Mouse (Mus musculus) olfactory bulb, adult 2 months (tissue): Measurements from ENCODE around the gene Jrkl. TPM values are rescaled to one million over a fixed set of nuclear protein-coding genes. Genes with fewer than 3 reads are reported as not detected.

Source experiments
- H3K27ac ChIP-seq: fragments of 200-500 bp; 2 replicates; pipeline ENCODE4 v1.5.1; 2012; ENCODE audit warnings: low read depth, low read length; ENCODE audit not compliant: insufficient read depth
- H3K4me1 ChIP-seq: fragments of 200-500 bp; 2 replicates; pipeline ENCODE4 v1.6.1; 2012; ENCODE audit warnings: low read length; ENCODE audit not compliant: control insufficient read depth, insufficient read depth
- H3K4me3 ChIP-seq: fragments of 200-500 bp; 2 replicates; pipeline ENCODE4 v1.5.1; 2012; ENCODE audit warnings: mild to moderate bottlenecking, low read depth, low read length, moderate library complexity; ENCODE audit not compliant: insufficient read depth
- CTCF ChIP-seq: fragments of 200-500 bp; IDR thresholded peaks from 2 replicates; pipeline ENCODE4 v1.5.1; 2012; ENCODE audit warnings: low read depth, mild to moderate bottlenecking, low read length, moderate library complexity; ENCODE audit not compliant: insufficient read depth
- POLR2A ChIP-seq: fragments of 200-500 bp; IDR thresholded peaks from 2 replicates; pipeline ENCODE4 v1.6.1; 2012; ENCODE audit warnings: mild to moderate bottlenecking, low read depth, low read length, moderate library complexity; ENCODE audit not compliant: insufficient read depth
- WGBS: fragments of 180-500 bp; shearing (Covaris S2); methylation state at CpG from one replicate; pipeline ENCODE4 v1.1.7; 2018; 5-methylcytosine and 5-hydroxymethylcytosine counted together
- polyA plus RNA-seq: library from polyadenylated mRNA; stranded (reverse); fragments of >200 nt; gene quantifications from 2 replicates; pipeline ENCODE4 v1.2.4, GENCODE M21; 2012; ENCODE audit warnings: low replicate concordance; ENCODE audit not compliant: missing spikeins, insufficient read depth, insufficient read length

Jrkl gene
- polyA plus RNA-seq, 1 experiment, result not detected

- 12% methylated on average over 5 of the region's 5 CpGs for WGBS
- Histone ChIP-seq H3K4me1 (no peaks in the 10 kb centered on the region), H3K27ac (no peak overlapping the region), H3K4me3 (no peak overlapping the region)
- no peak for TF ChIP-seq CTCF
- no peak for TF ChIP-seq POLR2A
Measured at GRCm38 (mm10) chr9:13231545-13232216, 13.9 kb downstream of the Jrkl start.

- no peaks in the 10 kb centered on the region for H3K4me1 ChIP-seq
- H3K4me3 ChIP-seq, result no peak overlapping the region
- H3K27ac ChIP-seq, result no peak overlapping the region
- 25% methylated on average over 4 of the region's 4 CpGs for WGBS
- TF ChIP-seq POLR2A (no peak), CTCF (no peak)
Measured at GRCm38 (mm10) chr9:13230553-13230952, 15.1 kb downstream of the Jrkl start.

GRCm38 (mm10) chr9:13225872-13226271, 19.8 kb downstream of the Jrkl start:
- H3K27ac ChIP-seq, result no peak overlapping the region
- no peaks in the 10 kb centered on the region for H3K4me1 ChIP-seq
- no peak overlapping the region for H3K4me3 ChIP-seq
- no peak for TF ChIP-seq POLR2A
- TF ChIP-seq CTCF, result no peak
- 88% methylated on average over 1 of the region's 1 CpGs for WGBS

DNA sequence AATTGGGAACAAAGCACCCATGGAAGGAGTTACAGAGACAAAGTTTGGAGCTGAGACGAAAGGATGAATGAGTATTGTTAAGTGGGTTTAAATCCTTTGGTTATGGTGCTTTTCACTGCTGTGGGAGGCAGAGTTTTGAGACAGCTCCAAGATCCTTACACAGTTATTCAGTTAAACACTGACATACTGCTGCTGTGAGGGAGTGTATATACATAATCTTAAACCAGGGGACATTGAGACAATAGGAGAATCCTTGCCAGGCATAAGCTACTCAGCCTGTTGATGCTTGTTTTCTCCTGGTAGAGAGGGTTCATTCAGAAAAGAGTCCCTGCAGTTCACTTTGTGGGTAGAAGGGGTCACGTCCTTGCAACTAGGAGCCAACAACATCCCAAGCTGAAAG, 39.3 kb downstream of the Jrkl start:
- H3K4me3 ChIP-seq, result no peak overlapping the region
- H3K4me1 ChIP-seq, result no peaks in the 10 kb centered on the region
- no peak for TF ChIP-seq POLR2A
- no peak for TF ChIP-seq CTCF
- no peak overlapping the region for H3K27ac ChIP-seq
- WGBS, result 49% methylated on average over 2 of the region's 2 CpGs

DNA sequence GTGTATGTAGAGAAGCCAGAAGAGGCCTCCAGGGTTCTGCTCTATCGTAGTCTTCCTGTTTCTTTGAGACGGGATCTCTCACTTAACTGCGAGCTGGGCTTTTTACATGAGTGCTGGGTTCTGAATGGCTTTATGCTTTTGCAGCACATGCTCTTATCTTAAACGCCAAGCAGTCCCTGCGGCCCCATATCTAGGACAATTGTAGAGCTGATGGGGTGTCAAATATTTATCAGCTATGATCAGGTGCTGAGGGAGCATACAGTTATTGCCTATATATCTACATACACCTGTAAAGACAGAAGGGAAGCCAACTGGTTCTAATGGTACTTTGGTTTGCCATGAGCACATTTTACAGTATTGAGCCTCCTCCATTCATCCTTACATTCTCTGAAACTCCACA, 41.9 kb downstream of the Jrkl start:
- TF ChIP-seq CTCF, result no peak
- no peak for TF ChIP-seq POLR2A
- no peak overlapping the region for H3K27ac ChIP-seq
- no peaks in the 10 kb centered on the region for H3K4me1 ChIP-seq
- H3K4me3 ChIP-seq, result no peak overlapping the region
- whole genome bisulfite sequencing, result 91% methylated on average over 5 of the region's 5 CpGs

DNA sequence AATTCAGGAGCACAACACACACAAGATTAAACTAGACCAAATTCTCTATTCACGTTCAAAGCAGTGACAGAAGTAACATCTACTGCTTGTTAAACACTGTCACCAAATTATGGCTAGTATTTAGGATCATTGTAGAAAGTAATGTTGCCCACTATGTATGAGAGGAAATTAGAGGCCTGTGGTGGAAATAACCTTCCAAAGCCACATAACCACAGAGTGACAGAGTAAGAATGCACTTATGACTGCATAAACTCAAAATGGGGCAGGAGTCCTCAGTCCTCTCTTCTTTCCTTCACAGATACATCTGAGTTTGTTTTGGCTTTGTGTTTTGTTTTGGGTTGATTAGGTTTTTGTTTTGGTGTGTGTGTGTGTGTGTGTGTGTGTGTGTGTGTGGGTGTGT, 42.5 kb downstream of the Jrkl start:
- no peak for TF ChIP-seq CTCF
- no peak for TF ChIP-seq POLR2A

GRCm38 (mm10) chr9:13200079-13200478, 45.5 kb downstream of the Jrkl start:
- no peaks in the 10 kb centered on the region for H3K4me1 ChIP-seq
- TF ChIP-seq CTCF (no peak), POLR2A (no peak)
- H3K27ac ChIP-seq, result no peak overlapping the region
- no peak overlapping the region for H3K4me3 ChIP-seq
- WGBS, result 45% methylated on average over 3 of the region's 3 CpGs

More for the DNA sequence above, 42.5 kb downstream of the Jrkl start:
- H3K4me3 ChIP-seq, result no peak overlapping the region
- no peaks in the 10 kb centered on the region for H3K4me1 ChIP-seq
- 97% methylated on average over 1 of the region's 1 CpGs for WGBS
- H3K27ac ChIP-seq, result no peak overlapping the region

DNA sequence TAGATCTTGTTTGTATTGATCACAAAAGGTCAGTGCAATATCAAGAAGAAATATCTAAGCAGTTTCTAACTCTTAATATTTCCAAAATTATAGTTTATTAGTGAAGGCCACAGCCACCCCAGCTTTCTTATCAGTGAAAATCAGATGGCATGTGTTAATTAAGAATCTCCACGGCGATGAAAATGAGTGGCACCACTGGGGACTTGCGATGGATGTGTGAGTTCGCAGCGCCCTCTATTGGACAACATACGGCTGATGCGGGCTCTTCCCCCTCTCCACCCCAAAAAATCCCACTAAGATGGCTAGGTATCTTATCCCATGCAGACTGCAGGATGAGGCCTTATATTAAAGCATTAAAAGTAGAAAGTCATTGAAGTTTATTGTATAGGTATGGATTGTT, 49.9 kb downstream of the Jrkl start:
- no peak overlapping the region for H3K27ac ChIP-seq
- H3K4me1 ChIP-seq, result no peaks in the 10 kb centered on the region
- H3K4me3 ChIP-seq, result no peak overlapping the region
- WGBS, result 9% methylated on average over 7 of the region's 7 CpGs
- TF ChIP-seq CTCF, result peak; percentile 32; the same call in 1 of the 2 replicates
- TF ChIP-seq POLR2A, result no peak

DNA sequence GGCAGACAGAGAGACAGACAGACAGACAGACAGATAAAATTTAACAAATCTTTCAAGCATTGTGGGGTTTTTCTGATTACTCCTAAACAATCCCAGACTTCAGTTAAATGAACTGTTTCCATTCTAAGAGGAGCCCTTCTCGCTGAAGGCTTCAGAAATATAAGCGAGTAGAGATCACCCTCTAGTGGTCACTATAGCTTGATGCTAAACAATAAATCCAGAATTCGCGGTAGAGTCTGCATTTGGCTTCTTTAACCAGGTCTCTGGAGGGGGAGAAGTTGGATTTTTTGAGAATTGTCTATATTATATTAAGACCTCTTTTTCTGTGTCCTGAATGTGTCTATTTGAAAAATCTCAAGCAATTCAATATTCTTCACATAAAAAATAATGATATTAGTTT, 50.4 kb downstream of the Jrkl start:
- TF ChIP-seq CTCF (no peak), POLR2A (no peak)
- H3K4me1 ChIP-seq, result no peaks in the 10 kb centered on the region
- no peak overlapping the region for H3K27ac ChIP-seq
- no peak overlapping the region for H3K4me3 ChIP-seq
- WGBS, result under 1% methylated on average over 4 of the region's 4 CpGs

DNA sequence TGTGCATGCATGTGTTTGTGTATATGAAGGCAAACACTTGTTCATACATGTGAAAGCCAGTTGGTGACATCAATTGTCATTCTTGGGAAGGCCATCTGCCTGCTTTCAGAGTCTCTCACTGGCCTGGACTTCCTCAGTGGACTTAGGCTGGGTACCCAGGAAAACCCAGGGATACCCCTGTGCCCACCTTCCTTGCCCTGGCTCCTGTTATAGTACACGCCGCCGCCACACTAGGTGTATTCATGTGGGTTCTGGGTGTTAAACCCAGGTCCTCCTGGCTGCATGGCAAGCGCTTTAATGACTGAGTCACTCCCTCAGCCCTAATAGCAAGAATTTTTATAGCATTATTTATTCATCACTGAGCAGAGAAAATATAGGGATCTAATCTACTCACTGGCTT, 51.0 kb downstream of the Jrkl start:
- WGBS, result 85% methylated on average over 4 of the region's 4 CpGs
- Histone ChIP-seq H3K27ac (no peak overlapping the region), H3K4me3 (no peak overlapping the region), H3K4me1 (no peaks in the 10 kb centered on the region)
- TF ChIP-seq CTCF (no peak), POLR2A (no peak)

Other genes with a start within 250 kb of the Jrkl start
- gene Ccdc82, start 1.1 kb upstream of the Jrkl start, polyA plus RNA-seq, result not detected in 2 replicates
- gene Maml2, start 52.1 kb upstream of the Jrkl start, polyA plus RNA-seq, result not detected in 2 replicates
- not detected in 2 replicates for gene Gm17571, start 200.9 kb upstream of the Jrkl start, polyA plus RNA-seq